Comparison of ENCODE assay signal across 17 mouse cellular contexts in genomic region chr15:60577084-60577483, GRCm38 (mm10).
"Had no signal": no experiment of that assay in that cellular context is flagged by ENCODE, and none has a peak within 500 bp of the region (broad histone marks: within the 10 kb centered on the region; RNA-seq: fewer than 3 reads in every experiment).

No protein-coding gene starts in this region.

- H3K4me3 ChIP-seq: lung, embryonic 15.5 days; megakaryocyte, embryonic 14.5 days; midbrain, embryonic 13.5 days; midbrain, embryonic 15.5 days; neural tube, embryonic 12.5 days had no signal

- H3K9me3 ChIP-seq: lung, embryonic 15.5 days; megakaryocyte, embryonic 14.5 days; midbrain, embryonic 13.5 days; midbrain, embryonic 15.5 days; neural tube, embryonic 12.5 days had no signal

- H3K4me1 ChIP-seq: lung, embryonic 15.5 days; megakaryocyte, embryonic 14.5 days; midbrain, embryonic 13.5 days; midbrain, embryonic 15.5 days; neural tube, embryonic 12.5 days had no signal

- H3K9ac ChIP-seq: liver, postnatal 0 days; lung, embryonic 15.5 days; midbrain, embryonic 13.5 days; midbrain, embryonic 15.5 days; neural tube, embryonic 12.5 days had no signal

- H3K36me3 ChIP-seq: lung, embryonic 15.5 days; midbrain, embryonic 13.5 days; midbrain, embryonic 15.5 days; neural tube, embryonic 12.5 days had no signal

- DNase-seq: liver, postnatal 0 days; lung, adult 2 months; lung, postnatal 14 days; lung, postnatal 36 days; right cerebral cortex, postnatal 14 days; spleen, adult 18-20 months; thymus, adult 18-20 months; thymus, postnatal 14 days; thymus, postnatal 36 days had no signal

- H3K4me2 ChIP-seq: lung, embryonic 15.5 days; midbrain, embryonic 11.5 days; midbrain, embryonic 13.5 days; midbrain, embryonic 15.5 days; neural tube, embryonic 12.5 days had no signal

- H3K27me3 ChIP-seq: lung, embryonic 15.5 days; megakaryocyte, embryonic 14.5 days; midbrain, embryonic 13.5 days; midbrain, embryonic 15.5 days; neural tube, embryonic 12.5 days had no signal

- ATAC-seq: liver, postnatal 0 days; lung, postnatal 0 days; midbrain, embryonic 15.5 days had no signal

- H3K27ac ChIP-seq: lung, embryonic 15.5 days; macrophage; midbrain, embryonic 13.5 days; midbrain, embryonic 15.5 days; neural tube, embryonic 12.5 days had no signal
